Mouse (Mus musculus): ENCODE measurements at regions not wholly inside any gene's neighbourhood (a gene's known extent, or its start where the extent isn't known, plus 50 kb on each side); places are given as distances from the start of the nearest gene placed in this dataset.

DNA sequence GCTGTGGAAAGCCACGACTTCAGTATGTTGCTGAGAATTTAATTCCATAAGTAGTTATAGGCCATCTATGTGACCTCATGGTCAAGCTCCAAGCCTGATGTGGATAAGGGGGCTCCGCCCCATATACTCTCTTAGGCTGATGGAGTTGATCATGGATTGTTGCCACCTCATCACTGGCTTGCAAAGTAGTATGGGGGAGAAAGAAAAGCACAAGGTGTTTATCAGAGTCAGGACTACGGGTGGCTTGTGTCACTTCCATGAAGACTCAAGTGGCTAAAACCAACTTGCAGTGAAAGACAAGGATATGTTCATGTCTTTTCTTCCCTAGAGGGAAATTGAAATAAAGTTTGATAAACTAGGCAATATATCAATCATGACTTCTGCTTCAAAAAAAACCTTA is 102.9 kb upstream of the Fut8 start:
- no peak for DNase-seq (ENCODE audit: low read depth)

DNA sequence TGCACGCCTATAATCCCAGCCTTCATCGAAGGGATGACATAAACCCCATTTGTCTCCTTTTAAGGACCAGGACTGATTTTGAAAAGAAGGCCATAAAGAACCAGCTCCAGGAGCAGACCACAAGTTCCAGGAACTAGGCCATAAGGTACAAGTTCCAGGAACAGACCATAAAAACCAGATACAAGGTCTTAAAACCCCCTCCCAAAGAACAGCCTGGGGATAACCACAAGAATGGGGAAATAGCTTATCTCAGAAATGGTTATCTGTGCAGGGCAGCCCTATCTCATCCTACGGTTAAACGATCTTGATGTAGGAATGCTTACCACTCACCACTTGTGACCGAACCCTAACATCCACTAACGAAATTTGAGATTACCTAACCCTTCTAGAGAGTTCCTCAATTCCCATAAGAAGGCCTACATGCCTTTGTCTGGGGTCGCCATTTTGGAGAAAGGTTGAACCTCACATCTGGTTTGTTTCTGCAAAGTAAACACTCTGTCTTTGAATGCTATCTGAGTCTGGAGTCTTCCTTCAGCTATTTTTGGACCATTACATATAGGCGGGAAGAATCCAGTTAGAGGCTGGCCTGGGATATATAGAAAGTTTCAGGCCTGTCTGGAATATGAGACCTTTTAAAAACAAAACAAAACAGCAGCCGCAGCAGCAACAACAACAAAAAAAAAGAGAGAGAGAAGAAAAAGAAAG is 103.5 kb upstream of the Fut8 start:
- no peak for DNase-seq (ENCODE audit: low read depth)

DNA sequence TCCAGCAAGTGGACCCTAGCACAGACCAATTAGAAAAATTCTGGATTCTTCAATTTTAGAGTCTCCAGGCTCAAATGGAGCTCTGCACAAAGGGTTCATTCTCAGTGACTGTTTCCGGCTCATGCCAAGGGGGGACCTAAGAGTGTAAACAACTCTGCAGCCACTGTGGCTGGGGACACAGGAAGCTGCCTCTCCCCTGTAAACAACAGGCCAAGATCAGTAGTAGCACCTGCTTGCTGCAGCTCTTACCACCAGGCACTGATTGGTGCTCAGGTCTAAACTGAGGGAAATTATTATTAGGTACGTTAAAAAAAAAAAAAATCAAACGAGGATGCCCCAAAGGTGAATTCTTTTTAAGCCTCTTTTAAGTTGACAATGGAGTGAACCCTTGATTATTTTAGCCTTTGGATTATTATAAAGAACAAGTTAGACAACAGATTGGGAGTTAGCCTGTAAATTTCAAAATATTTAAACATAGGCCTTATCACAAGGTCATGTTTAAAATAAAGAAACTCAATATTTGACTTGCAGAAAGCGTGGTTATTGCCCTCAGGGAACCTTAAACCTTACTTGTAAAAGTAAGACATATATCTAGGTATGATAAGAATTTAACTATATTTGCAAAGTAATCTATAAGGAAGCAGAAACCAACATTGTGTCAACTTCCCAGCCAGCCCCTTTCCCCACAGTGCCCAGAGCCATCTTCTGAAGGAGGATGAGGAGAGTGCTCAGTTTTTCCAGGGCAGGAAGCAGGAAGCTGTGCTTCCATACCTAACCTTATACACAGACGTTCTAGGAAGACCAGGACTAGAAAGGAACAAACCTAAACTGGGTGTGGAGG is 104.2 kb upstream of the Fut8 start:
- no peak for DNase-seq (ENCODE audit: low read depth)

DNA sequence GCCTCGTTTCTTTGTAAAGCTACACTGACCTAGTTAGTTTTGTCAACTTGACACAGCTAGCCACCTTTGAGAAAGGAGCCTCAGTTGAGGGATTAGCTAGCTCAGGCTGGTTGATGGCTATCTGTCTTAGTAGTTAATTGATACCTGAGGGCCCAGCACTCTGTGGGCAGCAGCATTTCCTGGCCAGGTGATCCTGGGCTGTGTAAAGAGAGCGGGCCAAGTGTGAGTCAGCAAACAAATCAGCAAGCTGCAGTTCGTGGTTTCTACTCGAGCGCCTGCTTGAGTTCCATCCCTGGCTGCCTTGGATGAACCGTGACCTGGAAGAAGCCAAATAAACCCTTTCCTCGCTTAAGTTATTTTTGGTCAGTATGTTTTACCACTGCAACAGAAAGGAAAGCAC is 106.6 kb upstream of the Fut8 start:
- no peak for DNase-seq (ENCODE audit: low read depth)

DNA sequence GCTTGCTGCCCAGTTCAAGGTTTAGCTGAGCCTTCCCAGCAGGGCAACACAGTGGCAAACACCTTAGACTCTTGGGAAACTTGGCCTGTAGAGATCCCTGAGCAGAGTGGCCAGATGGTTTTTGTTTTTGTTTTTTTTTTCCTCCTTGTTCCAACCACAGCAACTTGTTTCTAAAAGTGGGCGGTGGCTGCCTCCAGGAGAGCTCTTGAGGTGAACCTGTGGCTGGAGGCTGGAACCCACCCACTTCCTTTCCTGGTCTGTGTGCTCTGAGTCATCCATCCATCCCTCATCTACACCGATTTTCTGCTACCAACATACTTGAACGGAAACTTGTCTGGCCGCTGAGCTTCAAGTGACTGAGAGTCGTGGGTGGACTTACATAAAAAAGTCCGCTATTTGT is 107.4 kb upstream of the Fut8 start:
- DNase-seq (ENCODE audit: low read depth) = no peak

DNA sequence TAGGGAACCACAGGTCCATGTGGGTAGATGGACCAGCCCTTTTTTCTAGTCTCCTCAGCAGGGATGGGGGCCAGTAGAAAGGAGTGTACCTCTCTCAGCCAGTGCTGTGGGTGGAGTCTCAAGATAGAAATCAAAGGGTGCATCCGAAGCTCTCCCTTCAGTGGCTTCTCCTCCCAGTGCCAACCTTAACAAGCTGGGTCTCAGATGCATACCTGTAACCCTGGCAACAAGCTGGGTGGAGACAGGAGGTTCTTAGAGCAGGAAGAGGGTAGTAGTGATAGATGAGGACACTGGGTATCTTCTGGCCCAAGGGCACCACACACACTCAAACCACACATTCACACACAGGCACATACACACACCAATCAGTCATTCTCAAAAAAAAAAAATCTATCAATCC is 113.7 kb upstream of the Fut8 start:
- DNase-seq (ENCODE audit: low read depth) = no peak

DNA sequence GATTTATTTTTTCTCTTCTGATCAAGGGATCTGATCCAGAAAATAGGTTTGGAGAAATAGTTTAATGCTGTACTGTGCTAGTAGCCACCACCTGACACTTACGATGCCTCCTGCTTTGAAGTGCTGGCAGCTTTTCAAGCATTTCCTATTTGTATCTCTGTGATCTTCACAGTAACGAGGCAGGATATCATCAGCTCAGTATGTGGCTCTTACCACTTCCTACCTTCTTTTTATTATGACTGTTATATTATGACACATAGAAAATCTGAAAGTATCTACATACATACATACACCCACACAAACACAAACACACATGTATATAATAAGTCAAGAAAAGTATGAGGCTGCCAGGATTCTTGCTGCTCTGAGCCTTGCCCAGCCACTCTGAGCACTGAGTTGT is 124.4 kb upstream of the Fut8 start:
- DNase-seq (ENCODE audit: low read depth) = no peak

DNA sequence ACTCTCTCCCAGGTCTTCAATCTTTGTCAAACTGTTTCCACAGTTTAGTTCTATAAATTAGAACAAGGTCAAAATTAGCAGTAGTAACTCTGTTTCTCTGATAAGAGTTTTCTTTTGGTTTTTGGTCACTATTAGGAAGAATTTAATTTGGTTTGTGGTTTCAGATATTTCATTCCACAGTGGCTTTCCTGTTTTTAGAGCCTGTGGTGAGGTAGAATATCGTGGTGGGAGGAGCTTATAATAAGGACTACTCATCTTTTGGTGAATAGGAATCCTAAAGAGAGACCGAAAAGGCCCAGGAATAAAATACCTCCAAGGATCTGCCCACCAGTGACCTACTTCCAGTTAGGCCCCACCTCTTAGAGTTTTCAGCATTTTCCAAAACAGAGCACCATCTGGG is 125.8 kb upstream of the Fut8 start:
- no peak for DNase-seq (ENCODE audit: low read depth)

DNA sequence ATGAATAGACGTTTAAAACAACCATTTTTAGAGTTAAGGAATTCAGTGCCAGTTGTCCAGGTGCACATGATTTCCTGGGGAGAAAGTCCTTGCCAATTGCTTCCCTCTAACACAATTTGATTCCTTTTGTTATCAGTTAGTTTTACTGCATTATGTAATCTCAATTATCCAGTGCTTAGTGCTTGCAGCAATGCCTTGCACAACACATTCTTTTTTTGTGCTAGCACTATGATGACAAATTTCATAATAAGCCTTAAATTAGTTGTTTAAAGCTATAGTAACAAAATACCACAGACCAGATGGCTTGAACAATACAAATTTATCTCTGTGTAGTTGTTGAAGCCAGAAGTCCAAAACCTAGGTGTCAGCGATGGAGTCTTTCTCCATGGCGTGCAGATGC is 130.7 kb upstream of the Fut8 start:
- DNase-seq (ENCODE audit: low read depth) = no peak

DNA sequence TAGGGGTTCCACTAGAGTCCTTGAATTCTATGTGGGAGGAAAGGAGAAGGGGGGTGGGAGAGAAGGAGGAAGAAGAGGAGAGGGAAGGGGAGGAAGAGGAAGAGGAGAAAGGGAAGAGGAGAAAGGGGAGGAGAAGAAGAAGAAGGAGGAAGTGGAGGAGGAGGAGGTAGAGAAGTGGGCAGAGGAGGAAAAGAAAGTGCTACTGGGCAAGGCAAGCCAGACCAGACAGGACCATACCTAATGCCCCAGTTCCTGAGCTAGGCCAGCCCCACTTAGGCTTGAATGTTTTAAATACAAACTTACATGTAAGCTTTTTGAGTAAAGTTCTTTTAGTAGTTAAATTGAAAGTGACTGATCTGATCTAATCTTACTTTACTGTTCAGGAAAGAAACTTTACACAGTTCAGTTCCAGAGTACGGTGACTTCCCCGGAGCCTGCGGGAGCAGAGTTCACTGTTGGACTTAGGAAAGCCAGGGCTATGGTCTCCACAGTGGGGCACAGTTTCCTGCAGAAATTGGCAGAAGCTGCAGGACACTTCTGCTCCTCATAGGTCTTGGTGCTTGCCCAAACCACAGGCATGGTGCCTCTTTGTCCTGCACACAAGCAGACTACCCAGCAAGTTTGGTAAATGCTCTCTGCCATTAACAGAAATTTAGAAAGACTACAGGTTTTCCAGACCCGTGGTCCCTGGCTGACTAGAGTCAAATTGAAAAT is 131.9 kb upstream of the Fut8 start:
- no peak for DNase-seq (ENCODE audit: low read depth)

DNA sequence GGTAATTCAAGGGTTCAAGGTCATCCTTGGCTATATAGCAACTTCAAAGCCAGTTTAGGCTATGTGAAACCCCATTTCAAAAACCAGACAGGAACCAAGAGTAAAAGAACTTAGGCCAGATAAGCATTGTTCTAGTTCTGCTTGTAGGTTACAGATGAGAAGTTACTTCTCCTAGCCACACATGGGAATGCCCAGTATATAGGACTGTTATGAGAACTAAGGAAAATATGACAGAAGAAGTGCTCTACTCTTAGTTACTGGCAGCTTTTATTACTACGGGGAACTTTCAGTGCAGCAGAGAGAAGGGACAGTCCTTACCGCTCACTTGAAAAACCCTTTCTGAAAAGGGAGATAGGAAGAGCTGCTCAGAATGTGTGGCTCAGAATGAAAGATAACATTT is 137.4 kb upstream of the Fut8 start:
- DNase-seq (ENCODE audit: low read depth) = no peak

DNA sequence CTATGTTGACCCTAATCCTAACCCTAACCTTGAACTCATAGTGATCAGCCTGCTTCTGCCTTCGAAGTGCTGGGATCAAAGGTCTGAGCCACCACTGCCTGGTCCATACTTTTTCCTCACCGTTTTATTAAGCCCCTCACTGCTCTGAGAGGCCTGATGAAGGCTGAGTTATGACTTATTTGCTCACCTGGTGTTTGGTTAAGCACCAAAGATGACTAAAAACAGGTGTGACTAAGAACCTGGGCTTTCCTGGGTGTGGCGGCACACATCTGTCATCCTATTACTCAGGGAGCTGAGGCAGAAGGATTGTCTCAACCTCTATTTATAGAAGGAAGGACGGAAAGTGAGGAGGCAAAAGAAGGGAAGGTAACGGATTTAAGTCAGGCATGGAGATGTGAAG is 137.5 kb upstream of the Max start:
- DNase-seq (ENCODE audit: low read depth) = no peak

DNA sequence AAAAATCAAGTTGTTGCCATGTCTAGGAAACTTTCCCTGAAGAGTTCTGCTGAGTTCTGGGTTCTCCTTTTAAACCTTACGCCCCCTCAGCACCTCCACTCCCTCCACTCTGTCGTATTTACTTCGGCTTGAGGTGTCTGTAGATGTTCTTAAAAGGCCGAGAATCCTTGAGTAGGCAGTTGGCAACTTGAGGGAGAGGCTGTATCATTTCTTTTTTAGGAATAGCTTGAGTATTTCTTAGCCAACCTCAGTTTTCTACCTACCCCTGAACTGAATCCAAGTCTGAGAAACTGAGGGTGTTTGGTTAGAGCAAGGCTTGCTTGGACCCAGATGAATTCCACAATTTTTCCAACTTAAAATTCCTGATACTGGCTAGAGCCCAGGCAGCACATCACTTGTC is 136.8 kb upstream of the Max start:
- no peak for DNase-seq (ENCODE audit: low read depth)

DNA sequence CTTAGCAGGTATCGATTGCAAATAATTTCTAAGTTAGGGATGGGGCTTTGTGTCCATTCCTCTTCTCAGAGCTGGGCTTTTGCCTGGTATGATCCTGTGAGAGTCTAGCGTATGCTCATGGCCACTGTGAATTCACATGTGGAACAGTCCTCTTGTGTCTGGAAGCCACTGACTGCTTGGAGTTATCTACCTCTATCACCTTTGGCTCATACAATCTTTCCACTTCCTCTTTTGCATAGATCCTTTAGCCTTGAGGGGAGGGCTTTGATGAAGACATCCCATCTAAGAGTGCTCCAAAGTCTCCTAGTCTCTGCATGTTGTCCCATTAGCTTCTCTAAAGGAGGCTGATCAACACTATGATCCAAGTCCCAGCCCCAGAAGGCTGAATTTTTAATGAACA is 135.8 kb upstream of the Max start:
- DNase-seq (ENCODE audit: low read depth) = no peak

DNA sequence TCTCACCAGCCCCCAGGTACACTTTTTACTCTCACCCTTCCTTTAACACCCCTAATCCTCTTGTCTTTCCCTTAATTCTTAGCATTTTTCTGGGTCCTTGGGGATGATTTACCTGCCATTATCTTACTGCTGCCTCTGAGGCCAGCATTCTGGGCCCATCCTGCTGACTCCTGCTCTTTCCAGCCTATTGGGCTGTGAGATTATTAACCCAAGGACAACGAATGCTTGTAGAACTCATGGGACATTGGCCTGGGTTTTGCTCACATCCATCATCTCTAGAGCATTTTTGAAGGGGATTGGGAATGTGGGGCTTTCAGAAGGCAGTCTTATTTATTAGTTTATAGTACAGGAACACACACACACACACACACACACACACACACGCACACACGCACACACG is 134.5 kb upstream of the Max start:
- DNase-seq (ENCODE audit: low read depth) = no peak

DNA sequence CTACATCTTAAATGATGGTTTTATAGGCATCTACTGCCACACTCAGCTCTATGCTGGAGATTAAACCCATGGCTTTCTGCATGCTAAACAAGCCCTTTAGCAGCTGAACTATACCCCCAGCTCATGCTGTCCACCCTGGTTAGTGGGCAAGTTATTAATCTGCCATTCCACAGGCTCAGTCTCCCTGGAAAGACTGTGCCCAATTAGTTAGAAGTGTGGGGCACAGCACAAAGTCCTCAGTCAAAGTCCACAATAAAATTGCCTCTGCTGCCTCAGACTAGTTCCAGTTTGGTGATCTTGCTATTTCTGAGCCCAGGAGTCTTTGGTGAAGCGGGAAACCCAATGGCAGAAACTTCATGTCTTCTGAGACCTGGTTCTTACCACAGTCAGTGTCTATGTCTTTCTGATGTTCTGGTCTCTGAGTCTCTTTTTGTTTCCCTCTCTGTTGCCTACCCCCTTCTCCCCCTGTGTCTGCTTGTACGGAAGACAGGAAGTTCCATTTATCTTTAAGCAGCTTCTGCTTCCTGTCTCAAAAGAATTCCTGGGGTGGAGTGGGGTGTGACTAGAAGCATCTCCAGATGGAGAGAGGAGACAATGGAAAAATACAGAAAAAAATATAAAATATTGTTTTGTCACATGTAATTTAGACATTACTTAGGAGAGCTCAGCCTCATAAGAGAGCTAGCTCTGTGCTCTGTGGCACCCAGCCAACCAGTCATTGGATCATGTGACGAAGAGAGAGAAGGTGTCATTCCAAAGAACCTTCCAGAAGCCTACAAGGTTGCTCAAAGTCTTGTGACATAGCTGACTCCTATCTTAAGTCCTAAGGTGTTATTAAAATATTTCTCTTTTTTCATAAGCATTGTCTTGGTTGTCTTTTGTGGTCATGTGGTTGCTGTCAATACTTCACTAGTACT is 133.3 kb upstream of the Max start:
- no peak for DNase-seq (ENCODE audit: low read depth)

DNA sequence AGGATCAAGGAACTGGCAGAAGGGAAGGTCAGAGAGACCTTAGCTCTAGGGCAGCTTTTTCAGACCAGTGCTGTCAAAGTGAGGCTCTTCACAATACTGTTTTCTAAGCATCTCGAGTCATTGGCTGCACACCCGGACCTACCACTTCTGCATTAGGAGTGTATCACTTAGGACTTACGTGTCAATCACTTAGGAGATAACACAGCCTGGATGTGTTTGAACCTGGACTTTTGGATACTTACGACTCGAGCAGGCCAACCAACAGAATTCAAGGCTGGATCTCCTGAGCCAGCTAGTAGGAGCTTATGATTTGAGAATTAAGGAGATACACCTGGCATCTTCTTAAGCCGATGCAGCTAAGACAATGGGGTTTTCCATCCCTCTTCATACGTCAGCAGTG is 132.2 kb upstream of the Max start:
- no peak for DNase-seq (ENCODE audit: low read depth)

DNA sequence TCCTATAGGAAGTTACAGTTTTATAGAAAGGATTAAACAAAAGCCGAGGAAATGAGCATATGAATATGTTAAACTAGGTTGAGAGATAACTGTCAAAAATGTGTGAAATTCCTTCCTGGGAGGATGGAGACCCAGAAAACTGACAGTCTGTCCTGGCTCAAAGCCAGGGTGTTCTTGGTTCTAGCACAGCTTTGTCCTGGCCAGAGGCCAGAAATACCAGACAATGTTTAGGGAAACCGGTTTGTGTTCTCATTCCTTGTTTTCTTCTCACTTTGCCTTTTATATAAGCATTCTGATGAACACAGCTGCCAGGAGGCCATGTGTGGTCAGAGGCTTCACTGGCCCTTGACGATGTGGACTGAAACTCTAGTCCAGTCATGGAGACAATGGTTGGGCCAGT is 130.7 kb upstream of the Max start:
- DNase-seq (ENCODE audit: low read depth) = no peak

DNA sequence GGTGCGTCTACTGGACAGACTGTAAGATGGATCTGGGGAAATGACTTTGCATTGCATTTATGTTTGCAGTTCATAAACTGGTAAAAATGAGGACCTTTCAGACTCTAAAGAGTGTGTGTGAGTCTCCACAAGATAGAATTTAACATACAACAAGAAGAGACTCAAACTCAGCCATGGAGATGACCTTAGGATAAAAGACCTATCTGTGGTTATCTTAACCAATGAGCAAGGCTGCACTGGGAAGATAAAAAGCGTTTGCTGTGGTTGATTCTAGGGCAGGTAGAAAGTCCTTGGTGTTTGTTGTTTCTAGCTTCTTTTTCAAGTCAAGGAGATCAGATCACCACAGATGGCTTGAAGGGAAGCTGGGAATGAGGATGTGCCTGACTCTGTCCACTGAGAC is 130.1 kb upstream of the Max start:
- DNase-seq (ENCODE audit: low read depth) = no peak

DNA sequence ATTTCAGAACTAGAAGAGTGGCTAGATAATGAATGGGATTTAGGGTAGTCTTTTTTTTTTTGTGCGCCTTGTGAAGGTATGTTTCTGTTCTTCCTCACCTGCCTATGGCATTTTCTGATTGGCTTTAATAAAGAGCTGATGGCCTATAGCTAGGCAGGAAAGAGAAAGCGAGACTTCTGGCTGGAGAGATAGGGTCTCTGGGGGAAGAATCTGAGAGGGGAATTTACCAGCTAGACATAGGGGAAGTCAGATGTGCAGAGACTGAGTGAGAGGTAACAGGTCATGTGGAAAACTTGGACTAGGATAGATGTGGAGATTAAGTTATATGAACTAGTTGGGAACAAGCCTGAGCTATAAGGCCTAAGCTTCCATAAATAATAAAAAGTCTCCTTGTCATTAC is 129.7 kb upstream of the Max start:
- no peak for DNase-seq (ENCODE audit: low read depth)

DNA sequence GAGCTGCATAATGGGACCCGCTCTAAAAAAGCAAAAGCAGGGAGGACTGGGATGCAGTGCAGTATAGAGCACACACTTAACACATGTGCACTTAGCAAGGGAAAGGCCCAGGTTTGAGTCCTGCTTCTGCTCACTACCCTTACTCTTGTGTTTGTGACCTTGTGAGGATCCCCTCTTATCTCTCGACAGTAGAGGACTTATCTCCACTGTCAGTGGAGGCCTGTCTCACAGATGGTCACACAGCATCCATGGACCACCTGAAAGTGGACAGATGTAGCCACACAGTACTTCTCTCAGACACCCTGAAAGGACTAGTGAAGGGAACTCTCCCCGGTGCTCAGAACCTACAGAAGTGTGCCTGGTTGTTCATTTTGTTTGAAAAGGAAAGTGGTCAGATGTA is 128.5 kb upstream of the Max start:
- no peak for DNase-seq (ENCODE audit: low read depth)
